Mouse (Mus musculus) midbrain, embryonic 15.5 days (tissue): Measurements from ENCODE around the gene Trim26. TPM values are rescaled to one million over a fixed set of nuclear protein-coding genes. Genes with fewer than 3 reads are reported as not detected.
A peak's percentile ranks its signal among the peaks of the same experiment; 100 is the strongest.
"Not testable (repeated sequence)": the region's sequence is repeated elsewhere in the genome, so short reads cannot be mapped to it uniquely, and the experiment has no call there.

Experiments used
- ATAC-seq: fragments of 200-750 bp; cut with Nextera tagmentation; replicated peaks from 2 replicates; pipeline ENCODE4 v1.8.0; 2017; ENCODE audit warnings: moderate TSS enrichment
- H3K27ac ChIP-seq: fragments of 300-500 bp; sonication (generic); 2 replicates; pipeline ENCODE4 v1.5.1; 2015; ENCODE audit warnings: mild to moderate bottlenecking, inconsistent platforms
- H3K27me3 ChIP-seq: fragments of 300-500 bp; sonication (generic); replicated peaks from 2 replicates; pipeline ENCODE4 v1.6.1; 2015; ENCODE audit warnings: inconsistent platforms
- H3K36me3 ChIP-seq: fragments of 300-500 bp; sonication (generic); replicated peaks from 2 replicates; pipeline ENCODE4 v1.6.1; 2015; ENCODE audit warnings: inconsistent platforms
- H3K4me1 ChIP-seq: fragments of 300-500 bp; sonication (generic); 2 replicates; pipeline ENCODE4 v1.6.1; 2015; ENCODE audit warnings: inconsistent platforms
- H3K4me2 ChIP-seq: fragments of 300-500 bp; sonication (generic); 2 replicates; pipeline ENCODE4 v1.6.1; 2015; ENCODE audit warnings: inconsistent platforms, mild to moderate bottlenecking, moderate library complexity
- H3K4me3 ChIP-seq: fragments of 300-500 bp; sonication (generic); 2 replicates; pipeline ENCODE4 v1.5.1; 2015; ENCODE audit warnings: mild to moderate bottlenecking, inconsistent platforms
- H3K9ac ChIP-seq: fragments of 300-500 bp; sonication (generic); 2 replicates; pipeline ENCODE4 v1.6.1; 2015; ENCODE audit warnings: mild to moderate bottlenecking, inconsistent platforms
- H3K9me3 ChIP-seq: fragments of 300-500 bp; sonication (generic); 2 replicates; pipeline ENCODE4 v1.6.1; 2016; ENCODE audit warnings: inconsistent platforms
- WGBS: fragments of 180-500 bp; shearing (Covaris S2); methylation state at CpG from one replicate; pipeline ENCODE4 v1.1.7; 2015; ENCODE audit warnings: mixed read lengths; 5-methylcytosine and 5-hydroxymethylcytosine counted together
- polyA plus RNA-seq: library from polyadenylated mRNA; unstranded; fragments of >200 nt; fragmentation: Nextera tagmentation; extraction: Ambion mirVana; gene quantifications from 2 replicates; pipeline ENCODE4 v1.2.1, GENCODE M21; 2015

The Trim26 gene
- polyA plus RNA-seq, 1 experiment from 2014 or later, result 51.7 TPM

- not testable (repeated sequence) for H3K9me3 ChIP-seq, H3K4me2 ChIP-seq, H3K9ac ChIP-seq, H3K4me3 ChIP-seq, ATAC-seq, H3K27ac ChIP-seq, H3K4me1 ChIP-seq, H3K36me3 ChIP-seq, H3K27me3 ChIP-seq
- WGBS, result 80% methylated on average over 1 of the region's 1 CpGs
Measured at GRCm38 (mm10) chr17:36891496-36891895, 54.6 kb downstream of the Trim26 start.

GRCm38 (mm10) chr17:36892362-36892761, 55.4 kb downstream of the Trim26 start:
- Histone ChIP-seq H3K4me1 (no peaks in the 10 kb centered on the region), H3K9ac (no peak overlapping the region), H3K27me3 (no peaks in the 10 kb centered on the region), H3K36me3 (no peaks in the 10 kb centered on the region), H3K4me2 (no peak overlapping the region), H3K27ac (no peak overlapping the region), H3K4me3 (no peak overlapping the region), H3K9me3 (no peaks in the 10 kb centered on the region)
- WGBS, result 12% methylated on average over 2 of the region's 2 CpGs
- peak; percentile 62; the same call in 1 of the 2 replicates for ATAC-seq

GRCm38 (mm10) chr17:36893387-36893786, 56.5 kb downstream of the Trim26 start:
- 78% methylated on average over 5 of the region's 5 CpGs for WGBS
- H3K4me2 ChIP-seq, result no peak overlapping the region
- no peak overlapping the region for H3K4me3 ChIP-seq

GRCm38 (mm10) chr17:36896583-36896982, 59.6 kb downstream of the Trim26 start:
- H3K27me3 ChIP-seq, result no peaks in the 10 kb centered on the region
- no peak for ATAC-seq
- no peaks in the 10 kb centered on the region for H3K4me1 ChIP-seq
- WGBS, result 96% methylated on average over 1 of the region's 1 CpGs
- no peak overlapping the region for H3K27ac ChIP-seq
- no peaks in the 10 kb centered on the region for H3K36me3 ChIP-seq
- H3K9me3 ChIP-seq, result no peaks in the 10 kb centered on the region
- no peak overlapping the region for H3K4me3 ChIP-seq
- no peak overlapping the region for H3K4me2 ChIP-seq
- no peak overlapping the region for H3K9ac ChIP-seq

More at GRCm38 (mm10) chr17:36893387-36893786, 56.5 kb downstream of the Trim26 start:
- Histone ChIP-seq H3K27me3 (no peaks in the 10 kb centered on the region), H3K9ac (no peak overlapping the region), H3K36me3 (no peaks in the 10 kb centered on the region), H3K9me3 (no peaks in the 10 kb centered on the region), H3K27ac (no peak overlapping the region), H3K4me1 (no peaks in the 10 kb centered on the region)
- no peak for ATAC-seq

GRCm38 (mm10) chr17:36897065-36897464, 60.1 kb downstream of the Trim26 start:
- Histone ChIP-seq H3K27me3 (no peaks in the 10 kb centered on the region), H3K9ac (no peak overlapping the region), H3K27ac (no peak overlapping the region), H3K4me2 (no peak overlapping the region), H3K4me1 (no peaks in the 10 kb centered on the region), H3K4me3 (no peak overlapping the region), H3K36me3 (no peaks in the 10 kb centered on the region), H3K9me3 (no peaks in the 10 kb centered on the region)
- ATAC-seq, result no peak

- Histone ChIP-seq H3K4me1 (no peaks in the 10 kb centered on the region), H3K4me3 (no peak within 1 kb of the TSS), H3K27me3 (no peaks in the 10 kb centered on the region), H3K36me3 (no peaks in the 10 kb centered on the region), H3K27ac (no peak within 1 kb of the TSS), H3K9ac (no peak within 1 kb of the TSS), H3K9me3 (no peaks in the 10 kb centered on the region), H3K4me2 (no peak within 1 kb of the TSS)
- WGBS, result 68% methylated on average over 6 of the region's 6 CpGs
- ATAC-seq, result no peak
Measured at GRCm38 (mm10) chr17:36897552-36898205, 60.7 kb downstream of the Trim26 start, which contains the start of gene Trim31. Trim31 (plus strand) TSS chr17:36898118.

GRCm38 (mm10) chr17:36899376-36899775, 62.4 kb downstream of the Trim26 start:
- WGBS, result 80% methylated on average over 4 of the region's 4 CpGs
- Histone ChIP-seq H3K36me3 (no peaks in the 10 kb centered on the region), H3K4me3 (no peak overlapping the region), H3K9me3 (no peaks in the 10 kb centered on the region), H3K27me3 (no peaks in the 10 kb centered on the region), H3K27ac (no peak overlapping the region), H3K9ac (no peak overlapping the region), H3K4me1 (no peaks in the 10 kb centered on the region), H3K4me2 (no peak overlapping the region)
- ATAC-seq, result no peak

GRCm38 (mm10) chr17:36900001-36900400, 63.1 kb downstream of the Trim26 start:
- Histone ChIP-seq H3K9ac (no peak overlapping the region), H3K4me2 (no peak overlapping the region), H3K36me3 (no peaks in the 10 kb centered on the region), H3K4me3 (no peak overlapping the region), H3K4me1 (no peaks in the 10 kb centered on the region), H3K27ac (no peak overlapping the region), H3K9me3 (no peaks in the 10 kb centered on the region), H3K27me3 (no peaks in the 10 kb centered on the region)
- ATAC-seq, result no peak
- WGBS, result 90% methylated on average over 5 of the region's 5 CpGs

- WGBS, result 46% methylated on average over 1 of the region's 1 CpGs
- no peak for ATAC-seq
- no peaks in the 10 kb centered on the region for H3K36me3 ChIP-seq
Measured at GRCm38 (mm10) chr17:36900691-36901090, 63.8 kb downstream of the Trim26 start.

GRCm38 (mm10) chr17:36903651-36904050, 66.7 kb downstream of the Trim26 start:
- Histone ChIP-seq H3K4me2 (no peak overlapping the region), H3K9ac (no peak overlapping the region), H3K4me1 (no peaks in the 10 kb centered on the region), H3K36me3 (no peaks in the 10 kb centered on the region), H3K27me3 (no peaks in the 10 kb centered on the region), H3K9me3 (no peaks in the 10 kb centered on the region), H3K4me3 (no peak overlapping the region), H3K27ac (no peak overlapping the region)
- no peak for ATAC-seq
- WGBS, result 76% methylated on average over 3 of the region's 3 CpGs

More at GRCm38 (mm10) chr17:36900691-36901090, 63.8 kb downstream of the Trim26 start:
- Histone ChIP-seq H3K27ac (no peak overlapping the region), H3K4me3 (no peak overlapping the region), H3K9me3 (no peaks in the 10 kb centered on the region), H3K4me2 (no peak overlapping the region), H3K9ac (no peak overlapping the region), H3K4me1 (no peaks in the 10 kb centered on the region), H3K27me3 (no peaks in the 10 kb centered on the region)

- Histone ChIP-seq H3K27me3 (no peaks in the 10 kb centered on the region), H3K27ac (no peak overlapping the region), H3K36me3 (no peaks in the 10 kb centered on the region), H3K9ac (no peak overlapping the region), H3K4me3 (no peak overlapping the region), H3K9me3 (no peaks in the 10 kb centered on the region), H3K4me1 (no peaks in the 10 kb centered on the region), H3K4me2 (no peak overlapping the region)
- no peak for ATAC-seq
- WGBS, result 39% methylated on average over 1 of the region's 1 CpGs
Measured at GRCm38 (mm10) chr17:36908235-36908634, 71.3 kb downstream of the Trim26 start.
